Comparison of ENCODE assay signal across 8 mouse cellular contexts in genomic region chrX:159627588-159628566, GRCm38 (mm10). TPM values are rescaled to one million over a fixed set of nuclear protein-coding genes. Genes with fewer than 3 reads are reported as not detected.
DNase-seq lines count a peak whose midpoint lies in the region; ATAC-seq lines count a peak whose summit lies in the region.

No protein-coding gene starts in this region.

- H3K4me1 ChIP-seq in embryonic facial prominence, embryonic 15.5 days, result 0 out of 2 replicates have a peak, but pooled peaks cover 3% of the 10 kb centered on the region
- H3K4me1 ChIP-seq in hindbrain, embryonic 10.5 days (replicated peaks), result peaks cover 12% of the 10 kb centered on the region; the same call in 1 of the 2 replicates

- ATAC-seq in embryonic facial prominence, embryonic 15.5 days (ENCODE audit: insufficient number of reproducible peaks, low FRiP score, low TSS enrichment, low read depth), result peak; percentile 59
- ATAC-seq in megakaryocyte-erythroid progenitor cell, adult 5-6 weeks (replicated peaks; ENCODE audit: low FRiP score, low TSS enrichment, poor library complexity, severe bottlenecking), result peak; percentile 20; the same call in 1 of the 2 replicates

- H3K27me3 ChIP-seq in embryonic facial prominence, embryonic 15.5 days, result 0 out of 2 replicates have a peak, but pooled peaks cover 4% of the 10 kb centered on the region
- peaks cover 39% of the 10 kb centered on the region for H3K27me3 ChIP-seq in hindbrain, embryonic 10.5 days (ENCODE audit: insufficient read depth, poor library complexity, severe bottlenecking)

- peak; percentile 28 for DNase-seq in gastrocnemius, postnatal 10 days
- DNase-seq in gastrocnemius, adult 18-20 months (ENCODE audit: low spot score), result no peak
- DNase-seq in adrenal gland, postnatal 14 days, result peak; percentile 49
- DNase-seq in hindbrain, embryonic 10.5 days (ENCODE audit: low spot score), result peak; percentile 56
- peak; percentile 10 to 26 for DNase-seq in left cerebral cortex, postnatal 36 days (ENCODE audit: low spot score in 2 of 2)
- DNase-seq in spleen, postnatal 36 days (ENCODE audit: low spot score in 2 of 2), result peak; percentile 33 to 34

- intact Hi-C loops in left cerebral cortex, postnatal 36 days (cut with DNase I), result loop anchor here (2.0 to 5.0 kb wide), 2 partner anchors 124 to 287 kb away; no protein-coding TSS in a partner anchor

- peak overlapping the region; percentile 66 for H3K4me2 ChIP-seq in embryonic facial prominence, embryonic 15.5 days (replicated peaks)

- H3K9me3 ChIP-seq in embryonic facial prominence, embryonic 15.5 days (replicated peaks), result no peaks in the 10 kb centered on the region
- no peaks in the 10 kb centered on the region for H3K9me3 ChIP-seq in hindbrain, embryonic 10.5 days

- H3K27ac ChIP-seq in embryonic facial prominence, embryonic 15.5 days (replicated peaks), result peak overlapping the region; percentile 58
- H3K27ac ChIP-seq in hindbrain, embryonic 10.5 days, result peak overlapping the region; percentile 82

- 21% methylated on average over 43 of the region's 56 CpGs for WGBS in embryonic facial prominence, embryonic 15.5 days
- 27% methylated on average over 56 of the region's 56 CpGs for WGBS in hindbrain, embryonic 10.5 days

- H3K36me3 ChIP-seq in embryonic facial prominence, embryonic 15.5 days, result no peaks in the 10 kb centered on the region
- H3K36me3 ChIP-seq in hindbrain, embryonic 10.5 days, result no peaks in the 10 kb centered on the region

- peak overlapping the region; percentile 40 for H3K9ac ChIP-seq in embryonic facial prominence, embryonic 15.5 days

- peak overlapping the region; percentile 60 for H3K4me3 ChIP-seq in embryonic facial prominence, embryonic 15.5 days (replicated peaks)
- H3K4me3 ChIP-seq in hindbrain, embryonic 10.5 days, result peak overlapping the region; percentile 63

RNA-seq across cellular contexts. Expression of gene Sh3kbp1, which starts 0.8 kb away (rescaled TPM):
- 10 to 100 TPM; 26.3 to 34.1 TPM for total RNA-seq in gastrocnemius, postnatal 10 days (2021)
- total RNA-seq in gastrocnemius, adult 18-20 months (2021), result 10 to 100 TPM; 20.8 to 28.8 TPM
- total RNA-seq in adrenal gland, postnatal 14 days (2021), result 52.2 and 54.6 TPM in 2 replicates
- 39.1 and 40.8 TPM in 2 replicates for polyA plus RNA-seq in embryonic facial prominence, embryonic 15.5 days (2015; fragmentation: Nextera tagmentation; extraction: Ambion mirVana)
- 24.8 and 26.8 TPM in 2 replicates for polyA plus RNA-seq in hindbrain, embryonic 10.5 days (2016; fragmentation: Nextera tagmentation; extraction: Ambion mirVana)
- total RNA-seq in left cerebral cortex, postnatal 36 days (2021), result 10 to 100 TPM; 49.9 to 56.9 TPM
- 49.9 and 52.4 TPM in 2 replicates for total RNA-seq in megakaryocyte-erythroid progenitor cell, adult 5-6 weeks (2014; fragmentation: Nextera tagmentation)
- 70.5 and 76.3 TPM in 2 replicates for total RNA-seq in megakaryocyte-erythroid progenitor cell, adult 5-6 weeks (2017)
